Mouse (Mus musculus) forebrain, embryonic 16.5 days (tissue): ENCODE measurements around the gene Pcyt2. TPM values are rescaled to one million over a fixed set of nuclear protein-coding genes. Genes with fewer than 3 reads are reported as not detected.
A peak's percentile ranks its signal among the peaks of the same experiment; 100 is the strongest.

Experiments used
- ATAC-seq: fragments of 200-750 bp; cut with Nextera tagmentation; 2 replicates; pipeline ENCODE4 v1.8.0; 2017; ENCODE audit warnings: mild to moderate bottlenecking, moderate library complexity
- H3K27ac ChIP-seq: fragments of 300-500 bp; sonication (generic); 2 replicates; pipeline ENCODE4 v1.5.1; 2014; ENCODE audit warnings: low read length, control low read depth
- H3K27me3 ChIP-seq: fragments of 300-500 bp; sonication (generic); replicated peaks from 2 replicates; pipeline ENCODE4 v1.6.1; 2014; ENCODE audit warnings: low read length; ENCODE audit not compliant: control insufficient read depth, insufficient read depth
- H3K36me3 ChIP-seq: fragments of 300-500 bp; sonication (generic); 2 replicates; pipeline ENCODE4 v1.6.1; 2014; ENCODE audit not compliant: control insufficient read depth, insufficient read depth
- H3K4me1 ChIP-seq: fragments of 300-500 bp; sonication (generic); replicated peaks from 2 replicates; pipeline ENCODE4 v1.6.1; 2014; ENCODE audit warnings: low read length; ENCODE audit not compliant: control insufficient read depth, insufficient read depth
- H3K4me2 ChIP-seq: fragments of 300-500 bp; sonication (generic); 2 replicates; pipeline ENCODE4 v1.6.1; 2014; ENCODE audit warnings: mild to moderate bottlenecking, low read length, control low read depth
- H3K4me3 ChIP-seq: fragments of 300-500 bp; sonication (generic); replicated peaks from 2 replicates; pipeline ENCODE4 v1.5.1; 2014; ENCODE audit warnings: mild to moderate bottlenecking, low read length, control low read depth
- H3K9ac ChIP-seq: fragments of 300-500 bp; sonication (generic); replicated peaks from 2 replicates; pipeline ENCODE4 v1.6.1; 2014; ENCODE audit warnings: low read depth, low read length, control low read depth
- H3K9me3 ChIP-seq: fragments of 300-500 bp; sonication (generic); 2 replicates; pipeline ENCODE4 v1.6.1; 2016; ENCODE audit warnings: low read length; ENCODE audit not compliant: control insufficient read depth
- WGBS: fragments of 180-500 bp; shearing (Covaris S2); extraction: QIAGEN DNeasy Blood & Tissue Kit; methylation state at CpG from one replicate; pipeline ENCODE4 v1.1.7; 2014; 5-methylcytosine and 5-hydroxymethylcytosine counted together
- polyA plus RNA-seq: library from polyadenylated mRNA; unstranded; fragments of >200 nt; fragmentation: Nextera tagmentation; extraction: Ambion mirVana; gene quantifications from 2 replicates; pipeline ENCODE4 v1.2.1, GENCODE M21; 2015

Gene Pcyt2
- polyA plus RNA-seq, 1 experiment from 2014 or later: 234 TPM

- H3K27me3 ChIP-seq: no peaks in the 10 kb centered on the region
- H3K4me1 ChIP-seq: peaks cover 21% of the 10 kb centered on the region
- peaks cover 22% of the 10 kb centered on the region for H3K36me3 ChIP-seq
- H3K4me3 ChIP-seq: no peak overlapping the region
- H3K27ac ChIP-seq: no peak overlapping the region
- H3K9ac ChIP-seq: no peak overlapping the region
- H3K4me2 ChIP-seq: no peak overlapping the region
- ATAC-seq: no peak
- 92% methylated on average over 25 of the region's 25 CpGs for WGBS
- H3K9me3 ChIP-seq: no peaks in the 10 kb centered on the region
Measured at GRCm38 (mm10) chr11:120618619-120619535, 1.1 kb upstream of the Pcyt2 start.

GRCm38 (mm10) chr11:120616617-120617294, 980 bp downstream of the Pcyt2 start:
- no peaks in the 10 kb centered on the region for H3K27me3 ChIP-seq
- H3K27ac ChIP-seq: peak overlapping the region; percentile 33; the same call in 1 of the 2 replicates
- H3K4me3 ChIP-seq: peak overlapping the region; percentile 67
- H3K9me3 ChIP-seq: no peaks in the 10 kb centered on the region
- H3K9ac ChIP-seq: peak overlapping the region; percentile 78
- WGBS: 44% methylated on average over 4 of the region's 4 CpGs
- H3K4me1 ChIP-seq: peaks cover 17% of the 10 kb centered on the region
- H3K36me3 ChIP-seq: peaks cover 22% of the 10 kb centered on the region
- H3K4me2 ChIP-seq: peak overlapping the region; percentile 62
- ATAC-seq: no peak

- H3K4me2 ChIP-seq: no peak overlapping the region
- H3K27me3 ChIP-seq: no peaks in the 10 kb centered on the region
- 93% methylated on average over 11 of the region's 11 CpGs for WGBS
- H3K4me1 ChIP-seq: peaks cover 17% of the 10 kb centered on the region
- H3K9ac ChIP-seq: no peak overlapping the region
- H3K27ac ChIP-seq: no peak overlapping the region
- no peaks in the 10 kb centered on the region for H3K9me3 ChIP-seq
- ATAC-seq: no peak
- no peak overlapping the region for H3K4me3 ChIP-seq
- peaks cover 27% of the 10 kb centered on the region for H3K36me3 ChIP-seq
Measured at GRCm38 (mm10) chr11:120615606-120616203, 2.0 kb downstream of the Pcyt2 start.

- H3K9ac ChIP-seq: no peak overlapping the region
- no peaks in the 10 kb centered on the region for H3K9me3 ChIP-seq
- ATAC-seq: no peak
- H3K4me1 ChIP-seq: peaks cover 17% of the 10 kb centered on the region
- H3K27ac ChIP-seq: no peak overlapping the region
- 94% methylated on average over 6 of the region's 6 CpGs for WGBS
- no peak overlapping the region for H3K4me3 ChIP-seq
- no peaks in the 10 kb centered on the region for H3K27me3 ChIP-seq
- H3K4me2 ChIP-seq: no peak overlapping the region
- H3K36me3 ChIP-seq: peaks cover 24% of the 10 kb centered on the region
Measured at GRCm38 (mm10) chr11:120615167-120615566, 2.6 kb downstream of the Pcyt2 start.

- no peaks in the 10 kb centered on the region for H3K9me3 ChIP-seq
- H3K36me3 ChIP-seq: peaks cover 22% of the 10 kb centered on the region
- peaks cover 3% of the 10 kb centered on the region for H3K27me3 ChIP-seq
- no peak overlapping the region for H3K4me3 ChIP-seq
- H3K27ac ChIP-seq: no peak overlapping the region
- H3K9ac ChIP-seq: no peak overlapping the region
- H3K4me1 ChIP-seq: peaks cover 17% of the 10 kb centered on the region
- 85% methylated on average over 8 of the region's 8 CpGs for WGBS
- H3K4me2 ChIP-seq: no peak overlapping the region
- no peak for ATAC-seq
Measured at GRCm38 (mm10) chr11:120613976-120614375, 3.8 kb downstream of the Pcyt2 start.

GRCm38 (mm10) chr11:120613481-120613972, 4.2 kb downstream of the Pcyt2 start:
- no peak overlapping the region for H3K4me3 ChIP-seq
- H3K27ac ChIP-seq: no peak overlapping the region
- H3K9ac ChIP-seq: no peak overlapping the region
- H3K36me3 ChIP-seq: peaks cover 21% of the 10 kb centered on the region
- peaks cover 3% of the 10 kb centered on the region for H3K27me3 ChIP-seq
- ATAC-seq: no peak
- no peaks in the 10 kb centered on the region for H3K9me3 ChIP-seq
- H3K4me1 ChIP-seq: peaks cover 20% of the 10 kb centered on the region
- 90% methylated on average over 10 of the region's 10 CpGs for WGBS
- no peak overlapping the region for H3K4me2 ChIP-seq

- peaks cover 18% of the 10 kb centered on the region for H3K36me3 ChIP-seq
- no peak overlapping the region for H3K27ac ChIP-seq
- H3K9me3 ChIP-seq: no peaks in the 10 kb centered on the region
- WGBS: 39% methylated on average over 6 of the region's 6 CpGs
- peaks cover 3% of the 10 kb centered on the region for H3K27me3 ChIP-seq
- H3K4me1 ChIP-seq: peaks cover 25% of the 10 kb centered on the region
- no peak overlapping the region for H3K4me2 ChIP-seq
- ATAC-seq: no peak
- no peak overlapping the region for H3K9ac ChIP-seq
- no peak overlapping the region for H3K4me3 ChIP-seq
Measured at GRCm38 (mm10) chr11:120612763-120613162, 5.0 kb downstream of the Pcyt2 start.

GRCm38 (mm10) chr11:120610477-120611046, 7.2 kb downstream of the Pcyt2 start:
- no peak for ATAC-seq
- H3K4me2 ChIP-seq: no peak overlapping the region
- H3K4me1 ChIP-seq: peaks cover 9% of the 10 kb centered on the region
- no peak overlapping the region for H3K4me3 ChIP-seq
- 77% methylated on average over 9 of the region's 9 CpGs for WGBS
- peaks cover 3% of the 10 kb centered on the region for H3K27me3 ChIP-seq
- peaks cover 23% of the 10 kb centered on the region for H3K36me3 ChIP-seq
- H3K9ac ChIP-seq: no peak overlapping the region
- H3K27ac ChIP-seq: no peak overlapping the region
- H3K9me3 ChIP-seq: no peaks in the 10 kb centered on the region

GRCm38 (mm10) chr11:120609250-120609649, 8.5 kb downstream of the Pcyt2 start:
- no peak overlapping the region for H3K4me2 ChIP-seq
- H3K27me3 ChIP-seq: peaks cover 3% of the 10 kb centered on the region
- peaks cover 8% of the 10 kb centered on the region; the same call in 1 of the 2 replicates for H3K4me1 ChIP-seq
- WGBS: 43% methylated on average over 7 of the region's 8 CpGs
- ATAC-seq: no peak; the same call in 1 of the 2 replicates
- no peak overlapping the region for H3K9ac ChIP-seq
- H3K27ac ChIP-seq: no peak overlapping the region
- H3K4me3 ChIP-seq: no peak overlapping the region
- peaks cover 25% of the 10 kb centered on the region for H3K36me3 ChIP-seq
- no peaks in the 10 kb centered on the region for H3K9me3 ChIP-seq
